Mouse (Mus musculus) ES-E14 (cell line): Measurements from ENCODE around the gene Gpx4.

Experiments used
- CHD2 ChIP-seq: IDR thresholded peaks from 2 replicates; pipeline ENCODE4 v1.6.1; 2014; ENCODE audit warnings: mild to moderate bottlenecking, low read depth, low read length, inconsistent platforms
- HCFC1 ChIP-seq: IDR thresholded peaks from 2 replicates; pipeline ENCODE4 v1.6.1; 2012; ENCODE audit warnings: low read length, inconsistent platforms, borderline replicate concordance; ENCODE audit not compliant: insufficient read depth
- MAFK ChIP-seq: IDR thresholded peaks from 2 replicates; pipeline ENCODE4 v1.6.1; 2014; ENCODE audit warnings: mild to moderate bottlenecking, low read depth, low read length, inconsistent platforms; ENCODE audit not compliant: insufficient read depth
- ZC3H11A ChIP-seq: IDR thresholded peaks from 2 replicates; pipeline ENCODE4 v1.6.1; 2012; ENCODE audit warnings: low read depth, mild to moderate bottlenecking, inconsistent platforms, low read length, borderline replicate concordance
- ZNF384 ChIP-seq: IDR thresholded peaks from 2 replicates; pipeline ENCODE4 v1.6.1; 2012; ENCODE audit warnings: low read depth, low read length, inconsistent platforms

DNA sequence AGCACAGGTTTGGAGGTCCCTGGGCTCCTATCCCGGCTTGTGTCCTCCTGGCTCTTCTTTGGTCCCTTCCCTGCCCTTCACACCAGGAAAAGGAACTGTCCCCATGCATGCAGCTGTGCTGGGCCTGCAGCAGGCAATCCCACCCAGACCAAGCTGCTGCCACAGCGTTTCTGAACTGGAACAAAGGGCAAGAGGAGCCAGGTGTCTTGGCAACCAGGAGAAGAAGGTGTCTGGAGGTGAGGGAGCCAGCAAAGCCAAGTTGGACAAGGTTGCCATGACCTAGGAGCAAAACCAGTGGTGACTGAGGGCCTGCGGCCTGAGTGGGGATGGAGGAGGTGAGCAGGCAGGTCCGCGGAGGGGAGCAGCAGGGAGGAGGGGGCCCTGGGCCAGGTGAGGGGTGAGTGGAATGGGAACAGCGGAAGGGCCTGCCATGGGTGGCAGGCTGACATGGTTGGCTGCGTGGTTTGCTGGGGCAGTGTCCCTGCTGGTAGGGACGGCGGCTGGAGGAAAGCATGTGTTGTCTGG lies at the start of gene Gpx4:
- no peak for TF ChIP-seq HCFC1
- TF ChIP-seq ZC3H11A: no peak
- TF ChIP-seq ZNF384: no peak
- TF ChIP-seq MAFK: no peak
- no peak for TF ChIP-seq CHD2
